Mouse (Mus musculus) embryonic facial prominence, embryonic 11.5 days (tissue): ENCODE measurements around the gene Mbnl2. TPM values are rescaled to one million over a fixed set of nuclear protein-coding genes. Genes with fewer than 3 reads are reported as not detected.
A peak's percentile ranks its signal among the peaks of the same experiment; 100 is the strongest.

Experiments
- ATAC-seq: fragments of 200-750 bp; cut with Nextera tagmentation; replicated peaks from 2 replicates; pipeline ENCODE4 v1.8.0; 2017; ENCODE audit warnings: low read depth; ENCODE audit not compliant: insufficient number of reproducible peaks, low FRiP score, low TSS enrichment
- DNase-seq: peaks from one replicate; pipeline ENCODE4 v3.0.0-alpha.2; 2015; ENCODE audit warnings: low spot score
- H3K27ac ChIP-seq: fragments of 300-500 bp; sonication (generic); replicated peaks from 2 replicates; pipeline ENCODE4 v1.5.1; 2014; ENCODE audit warnings: mild to moderate bottlenecking, low read depth, low read length, control low read depth
- H3K27me3 ChIP-seq: fragments of 300-500 bp; sonication (generic); 2 replicates; pipeline ENCODE4 v1.6.1; 2014; ENCODE audit warnings: mild to moderate bottlenecking, low read length, moderate library complexity, mixed read lengths; ENCODE audit not compliant: control insufficient read depth, insufficient read depth
- H3K36me3 ChIP-seq: fragments of 300-500 bp; sonication (generic); replicated peaks from 2 replicates; pipeline ENCODE4 v1.6.1; 2014; ENCODE audit warnings: low read depth, mild to moderate bottlenecking, low read length, moderate library complexity, mixed read lengths; ENCODE audit not compliant: control insufficient read depth, insufficient read depth
- H3K4me1 ChIP-seq: fragments of 300-500 bp; sonication (generic); 2 replicates; pipeline ENCODE4 v1.6.1; 2014; ENCODE audit warnings: low read length, mixed read lengths; ENCODE audit not compliant: control insufficient read depth, insufficient read depth
- H3K4me2 ChIP-seq: fragments of 300-500 bp; sonication (generic); 2 replicates; pipeline ENCODE4 v1.6.1; 2014; ENCODE audit warnings: low read depth, mild to moderate bottlenecking, control low read depth, low read length, moderate library complexity
- H3K4me3 ChIP-seq: fragments of 300-500 bp; sonication (generic); 2 replicates; pipeline ENCODE4 v1.5.1; 2014; ENCODE audit warnings: low read depth, low read length, control low read depth
- H3K9ac ChIP-seq: fragments of 300-500 bp; sonication (generic); replicated peaks from 2 replicates; pipeline ENCODE4 v1.6.1; 2014; ENCODE audit warnings: mild to moderate bottlenecking, control low read depth, low read length
- H3K9me3 ChIP-seq: fragments of 300-500 bp; sonication (generic); replicated peaks from 2 replicates; pipeline ENCODE4 v1.6.1; 2016; ENCODE audit warnings: mild to moderate bottlenecking, low read length, inconsistent platforms, mixed read lengths; ENCODE audit not compliant: control insufficient read depth
- WGBS: fragments of 180-500 bp; shearing (Covaris S2); extraction: QIAGEN DNeasy Blood & Tissue Kit; methylation state at CpG from one replicate; pipeline ENCODE4 v1.1.7; 2014; 5-methylcytosine and 5-hydroxymethylcytosine counted together
- polyA plus RNA-seq: library from polyadenylated mRNA; unstranded; fragments of >200 nt; fragmentation: Nextera tagmentation; extraction: Ambion mirVana; gene quantifications from 2 replicates; pipeline ENCODE4 v1.2.1, GENCODE M21; 2014

Mbnl2 gene
- polyA plus RNA-seq, 1 experiment from 2014 or later: 76.0 TPM

DNA sequence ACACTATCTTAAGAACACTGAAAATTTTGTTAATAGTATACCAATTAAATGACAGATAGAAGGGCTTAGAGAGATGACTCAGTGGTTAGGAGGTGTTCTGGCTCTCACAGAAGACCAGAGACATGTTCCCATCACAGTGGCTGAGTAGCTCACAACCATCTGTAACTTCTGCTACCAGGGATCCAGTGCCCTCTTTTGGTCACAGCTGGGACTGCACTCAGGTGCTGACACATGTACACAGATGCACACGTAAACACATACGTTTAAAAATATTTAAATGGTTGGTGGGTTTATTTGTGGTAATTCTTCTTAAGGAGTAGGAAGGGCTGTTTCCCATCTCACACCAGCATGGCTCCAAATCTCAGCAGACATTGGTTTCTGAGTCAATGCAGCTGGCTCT, 19.3 kb upstream of the Mbnl2 start:
- H3K4me3 ChIP-seq: no peak overlapping the region
- H3K4me2 ChIP-seq: no peak overlapping the region
- whole genome bisulfite sequencing: 95% methylated on average over 2 of the region's 2 CpGs
- H3K27ac ChIP-seq: no peak overlapping the region
- no peak for ATAC-seq
- H3K4me1 ChIP-seq: no peaks in the 10 kb centered on the region
- no peak for DNase-seq
- no peaks in the 10 kb centered on the region for H3K9me3 ChIP-seq
- H3K9ac ChIP-seq: no peak overlapping the region
- no peaks in the 10 kb centered on the region for H3K27me3 ChIP-seq
- H3K36me3 ChIP-seq: no peaks in the 10 kb centered on the region

DNA sequence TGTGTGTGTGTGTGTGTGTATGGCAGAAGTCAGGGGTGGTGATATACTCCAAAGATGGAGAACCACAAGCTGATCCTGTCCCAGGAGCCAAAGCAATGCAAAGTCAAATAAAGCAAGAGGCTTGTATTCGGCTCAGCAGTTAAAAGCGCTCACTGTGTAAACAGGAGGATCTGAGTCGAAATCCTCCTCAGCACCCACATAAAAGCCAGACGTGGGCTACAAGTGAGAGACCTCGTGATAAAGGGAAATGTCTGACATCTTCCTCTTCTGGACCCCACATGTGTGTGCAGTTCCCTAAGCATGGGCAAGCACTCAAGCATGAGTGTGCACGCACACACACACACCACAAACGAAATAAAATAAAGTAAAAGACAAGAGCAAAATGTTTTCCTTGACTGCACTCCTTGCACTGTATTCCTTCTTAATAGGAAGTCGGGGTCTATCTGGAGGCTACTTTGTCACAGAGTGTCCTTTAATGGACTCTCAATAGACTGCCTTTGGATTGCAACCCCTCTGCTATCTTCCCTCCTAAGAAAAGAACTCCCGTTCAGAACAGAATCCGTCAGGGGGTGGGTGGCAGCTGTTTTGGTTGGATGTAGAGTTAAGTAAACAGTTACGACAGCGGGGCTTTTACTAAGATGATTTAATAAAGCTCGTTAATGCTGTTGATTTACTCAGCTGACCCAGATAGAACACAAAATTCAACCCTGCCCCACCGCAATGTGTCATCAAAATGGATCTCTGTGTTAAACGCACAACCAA, 18.7 kb upstream of the Mbnl2 start:
- Histone ChIP-seq H3K36me3 (no peaks in the 10 kb centered on the region), H3K4me1 (no peaks in the 10 kb centered on the region), H3K4me3 (no peak overlapping the region), H3K27ac (no peak overlapping the region), H3K9ac (no peak overlapping the region), H3K4me2 (no peak overlapping the region), H3K9me3 (no peaks in the 10 kb centered on the region), H3K27me3 (no peaks in the 10 kb centered on the region)
- DNase-seq: no peak
- ATAC-seq: no peak
- 76% methylated on average over 15 of the region's 15 CpGs for WGBS

DNA sequence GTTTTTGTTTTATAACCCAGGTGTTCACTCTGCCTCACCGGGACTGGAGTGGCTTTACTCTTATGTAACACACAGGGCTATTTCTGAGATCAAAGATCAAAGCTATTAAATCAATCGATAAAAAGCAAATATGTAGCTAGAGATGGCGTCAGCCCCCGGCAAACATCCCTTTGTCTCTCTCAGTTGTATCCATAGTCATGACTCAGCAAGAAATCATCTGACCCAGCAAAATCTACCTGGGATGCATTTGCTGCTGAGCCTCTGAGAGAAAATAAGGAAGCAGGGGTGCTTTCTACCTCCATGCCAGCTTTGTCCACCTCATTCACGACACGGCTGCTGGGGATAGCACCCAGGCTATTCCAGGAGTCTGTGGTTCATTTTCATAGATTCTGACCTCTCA, 18.0 kb upstream of the Mbnl2 start:
- Histone ChIP-seq H3K27me3 (no peaks in the 10 kb centered on the region), H3K36me3 (no peaks in the 10 kb centered on the region), H3K9ac (no peak overlapping the region), H3K4me1 (no peaks in the 10 kb centered on the region), H3K27ac (no peak overlapping the region), H3K9me3 (no peaks in the 10 kb centered on the region), H3K4me3 (no peak overlapping the region), H3K4me2 (no peak overlapping the region)
- WGBS: 75% methylated on average over 6 of the region's 6 CpGs
- ATAC-seq (no peak), DNase-seq (no peak)

DNA sequence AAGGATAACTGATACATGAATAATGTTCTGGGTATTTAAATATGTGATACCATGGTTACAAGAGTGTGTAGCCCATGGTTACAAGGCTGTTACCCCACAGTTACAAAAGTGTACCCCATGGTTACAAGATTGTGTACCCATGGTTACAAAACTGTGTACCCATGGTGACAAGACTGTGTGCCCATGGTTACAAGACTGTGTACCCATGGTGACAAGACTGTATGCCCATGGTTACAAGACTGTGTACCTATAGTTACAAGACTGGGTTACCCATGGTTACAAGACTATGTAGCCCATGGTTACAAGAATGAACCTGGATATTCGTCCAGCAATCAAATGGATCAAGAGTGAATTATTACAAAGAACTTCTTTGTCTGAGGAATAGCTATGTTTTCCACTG, 16.0 kb upstream of the Mbnl2 start:
- ATAC-seq (no peak), DNase-seq (no peak)
- WGBS: 82% methylated on average over 1 of the region's 1 CpGs
- H3K4me3 ChIP-seq: no peak overlapping the region
- H3K9me3 ChIP-seq: no peaks in the 10 kb centered on the region
- H3K9ac ChIP-seq: no peak overlapping the region
- no peaks in the 10 kb centered on the region for H3K36me3 ChIP-seq
- H3K27ac ChIP-seq: no peak overlapping the region
- no peak overlapping the region for H3K4me2 ChIP-seq
- H3K4me1 ChIP-seq: no peaks in the 10 kb centered on the region
- no peaks in the 10 kb centered on the region for H3K27me3 ChIP-seq

DNA sequence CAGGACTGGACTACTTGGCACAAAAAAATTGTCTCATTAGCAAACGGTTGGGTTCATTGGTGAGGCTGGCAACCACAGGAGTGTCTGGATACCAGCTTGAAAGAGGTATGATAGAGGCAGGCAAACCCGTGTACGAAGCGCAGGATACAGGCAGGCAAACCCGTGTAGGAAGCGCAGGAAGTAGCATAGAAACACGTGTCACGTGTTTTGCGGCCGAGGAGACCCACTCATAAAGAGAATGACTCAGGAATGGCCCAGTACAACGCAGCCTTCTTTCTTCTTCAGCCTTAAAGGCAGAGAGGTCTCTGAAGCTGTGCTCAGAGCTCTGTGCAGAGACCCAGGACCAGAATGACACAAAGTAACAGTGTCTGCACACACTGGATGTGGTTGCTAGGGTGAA, 13.9 kb upstream of the Mbnl2 start:
- no peaks in the 10 kb centered on the region for H3K36me3 ChIP-seq
- WGBS: 89% methylated on average over 11 of the region's 11 CpGs
- H3K9me3 ChIP-seq: no peaks in the 10 kb centered on the region
- H3K27ac ChIP-seq: no peak overlapping the region
- H3K4me1 ChIP-seq: no peaks in the 10 kb centered on the region
- ATAC-seq (no peak), DNase-seq (no peak)
- H3K9ac ChIP-seq: no peak overlapping the region
- no peaks in the 10 kb centered on the region for H3K27me3 ChIP-seq
- no peak overlapping the region for H3K4me3 ChIP-seq
- H3K4me2 ChIP-seq: no peak overlapping the region

DNA sequence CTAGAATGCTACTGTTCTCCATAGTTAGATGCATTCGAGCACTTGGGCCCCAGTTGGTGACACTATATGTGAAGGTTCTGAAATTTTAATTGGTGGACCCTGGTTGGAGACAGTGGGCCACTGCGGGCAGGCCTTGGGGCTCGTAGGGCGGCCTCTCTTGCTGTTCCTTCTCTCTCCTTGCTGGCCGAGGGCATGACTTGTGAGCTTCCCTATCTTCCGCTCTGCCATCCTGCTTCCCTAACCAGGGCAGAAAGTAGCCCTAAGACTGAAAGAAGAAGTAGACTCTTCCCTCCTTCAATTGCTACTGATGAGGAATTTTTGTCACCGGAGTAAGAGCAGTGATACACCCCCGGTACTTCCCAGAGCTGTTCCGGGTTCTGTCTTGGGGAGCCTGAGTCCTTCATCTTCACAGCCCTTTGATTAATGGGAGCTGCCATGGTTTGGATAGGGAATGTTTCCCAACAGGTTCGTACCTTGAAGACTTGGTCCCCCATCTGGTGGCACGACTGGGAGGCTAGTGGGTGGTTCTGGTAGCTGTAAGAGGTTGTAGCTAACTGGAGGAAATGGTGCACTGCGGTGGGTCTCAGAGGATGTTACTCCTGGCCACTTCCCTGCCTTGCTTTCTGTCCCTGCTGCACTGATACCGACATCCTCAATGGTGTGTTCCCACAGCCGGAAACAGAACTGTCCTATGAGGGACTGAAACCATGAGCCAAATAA, 12.6 kb upstream of the Mbnl2 start:
- no peak overlapping the region for H3K27ac ChIP-seq
- ATAC-seq (no peak), DNase-seq (no peak)
- no peak overlapping the region for H3K9ac ChIP-seq
- no peak overlapping the region for H3K4me2 ChIP-seq
- H3K36me3 ChIP-seq: no peaks in the 10 kb centered on the region
- H3K9me3 ChIP-seq: no peaks in the 10 kb centered on the region
- no peaks in the 10 kb centered on the region for H3K27me3 ChIP-seq
- H3K4me1 ChIP-seq: no peaks in the 10 kb centered on the region
- 90% methylated on average over 14 of the region's 14 CpGs for WGBS
- no peak overlapping the region for H3K4me3 ChIP-seq

DNA sequence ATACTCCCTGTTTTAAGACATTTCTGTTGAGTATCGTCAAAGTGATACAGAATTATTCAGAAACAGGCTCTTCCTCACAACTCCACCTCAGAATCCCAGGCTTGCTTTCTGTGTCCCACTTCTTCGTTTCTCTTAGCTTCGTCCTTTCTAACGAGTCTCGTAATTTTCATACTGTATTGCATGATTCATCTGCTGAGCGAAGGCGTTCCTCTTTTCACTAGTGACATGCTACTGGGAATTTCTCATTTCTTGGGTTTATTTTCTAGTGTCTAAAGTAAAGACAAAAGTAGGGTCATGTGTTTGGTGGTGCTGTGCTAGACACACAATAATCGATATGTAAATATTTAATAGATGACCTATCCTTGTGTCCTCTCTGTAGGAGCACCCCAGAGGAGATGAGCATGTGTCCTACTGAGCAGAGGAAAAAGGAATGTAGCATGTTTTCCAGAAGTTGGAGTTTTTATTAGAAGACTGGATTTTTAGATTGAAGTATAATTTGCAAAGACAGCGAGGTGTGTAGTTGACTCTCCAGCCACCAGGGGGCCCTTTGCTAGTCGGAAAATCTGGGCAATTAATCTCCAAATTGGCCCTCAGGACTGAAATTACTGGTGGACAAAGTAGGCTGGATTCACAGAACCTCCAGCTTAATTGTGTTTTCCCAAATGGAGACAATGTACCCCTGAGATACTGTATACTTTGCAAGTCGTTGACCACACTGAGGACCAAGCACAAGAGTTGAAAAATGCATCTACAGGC, 11.9 kb upstream of the Mbnl2 start:
- Histone ChIP-seq H3K9ac (no peak overlapping the region), H3K27me3 (no peaks in the 10 kb centered on the region), H3K36me3 (no peaks in the 10 kb centered on the region), H3K4me1 (no peaks in the 10 kb centered on the region), H3K4me3 (no peak overlapping the region), H3K4me2 (no peak overlapping the region), H3K27ac (no peak overlapping the region), H3K9me3 (no peaks in the 10 kb centered on the region)
- DNase-seq: peak; percentile 33
- WGBS: 76% methylated on average over 11 of the region's 11 CpGs
- ATAC-seq: no peak

DNA sequence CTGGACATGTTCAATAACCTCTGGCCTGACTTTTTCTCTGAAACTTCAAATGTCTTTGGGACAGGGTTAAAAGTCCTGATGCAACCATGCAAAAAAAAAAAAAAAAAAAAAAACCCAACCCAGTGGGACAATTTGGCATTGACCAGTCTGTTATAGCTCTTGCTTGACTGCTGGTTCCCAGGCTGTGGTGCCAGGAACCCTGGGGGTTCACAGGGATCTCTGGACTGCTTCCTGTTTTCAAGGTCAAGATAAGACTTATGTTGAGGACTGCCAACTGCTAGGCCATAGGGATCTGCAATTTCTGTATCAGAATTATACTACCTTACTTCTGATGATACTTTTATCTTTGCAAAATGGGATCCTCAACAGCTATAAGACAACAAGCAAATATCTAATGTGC, 9.6 kb upstream of the Mbnl2 start:
- H3K9ac ChIP-seq: no peak overlapping the region
- ATAC-seq (no peak), DNase-seq (no peak)
- H3K4me3 ChIP-seq: no peak overlapping the region
- no peak overlapping the region for H3K27ac ChIP-seq
- no peaks in the 10 kb centered on the region for H3K36me3 ChIP-seq
- no peak overlapping the region for H3K4me2 ChIP-seq
- H3K4me1 ChIP-seq: no peaks in the 10 kb centered on the region
- no peaks in the 10 kb centered on the region for H3K27me3 ChIP-seq
- H3K9me3 ChIP-seq: no peaks in the 10 kb centered on the region
